Mouse (Mus musculus): ENCODE measurements around the gene Tpsb2. TPM values are rescaled to one million over a fixed set of nuclear protein-coding genes. Genes with fewer than 3 reads are reported as not detected.

Gene Tpsb2
- polyA plus RNA-seq (2016; fragmentation: Nextera tagmentation; extraction: Ambion mirVana): not detected in 2 replicates

GRCm38 (mm10) chr17:25366005-25366404 is at the start of gene Tpsb2:
Tpsb2 (plus strand) TSS chr17:25366305.
- WGBS: 56% methylated on average over 2 of the region's 2 CpGs
- no peak for ATAC-seq (ENCODE audit: insufficient number of reproducible peaks, insufficient read depth, low FRiP score, low TSS enrichment)
- Histone ChIP-seq H3K4me2 (replicated peaks) (no peak within 1 kb of the TSS), H3K27me3 (no peaks in the 10 kb centered on the region), H3K9ac (no peak within 1 kb of the TSS), H3K4me3 (no peak within 1 kb of the TSS), H3K36me3 (no peaks in the 10 kb centered on the region), H3K9me3 (no peaks in the 10 kb centered on the region), H3K4me1 (no peaks in the 10 kb centered on the region), H3K27ac (no peak within 1 kb of the TSS)

- H3K9me3 ChIP-seq: no peaks in the 10 kb centered on the region
- no peak within 1 kb of the TSS for H3K9ac ChIP-seq
- WGBS: 81% methylated on average over 5 of the region's 5 CpGs
- H3K27me3 ChIP-seq: no peaks in the 10 kb centered on the region
- no peak within 1 kb of the TSS for H3K27ac ChIP-seq
- no peak within 1 kb of the TSS for H3K4me2 ChIP-seq (replicated peaks)
- H3K4me3 ChIP-seq: no peak within 1 kb of the TSS
- ATAC-seq (ENCODE audit: insufficient number of reproducible peaks, insufficient read depth, low FRiP score, low TSS enrichment): no peak
- H3K36me3 ChIP-seq: no peaks in the 10 kb centered on the region
- H3K4me1 ChIP-seq: no peaks in the 10 kb centered on the region
These were observed 47.8 kb upstream of the Tpsb2 start, which contains the start of gene Prss29 for GRCm38 (mm10) chr17:25318354-25318753. Prss29 (plus strand) TSS chr17:25318654.

- no peak for ATAC-seq (ENCODE audit: insufficient number of reproducible peaks, insufficient read depth, low FRiP score, low TSS enrichment)
- Histone ChIP-seq H3K4me2 (replicated peaks) (no peak overlapping the region), H3K4me3 (no peak overlapping the region), H3K27ac (no peak overlapping the region), H3K9ac (no peak overlapping the region), H3K36me3 (no peaks in the 10 kb centered on the region), H3K9me3 (no peaks in the 10 kb centered on the region), H3K4me1 (no peaks in the 10 kb centered on the region), H3K27me3 (no peaks in the 10 kb centered on the region)
- 90% methylated on average over 8 of the region's 8 CpGs for WGBS
These were observed 45.3 kb upstream of the Tpsb2 start for GRCm38 (mm10) chr17:25320819-25321218.

- Histone ChIP-seq H3K27me3 (no peaks in the 10 kb centered on the region), H3K9me3 (no peaks in the 10 kb centered on the region), H3K4me3 (no peak overlapping the region), H3K4me1 (no peaks in the 10 kb centered on the region), H3K9ac (no peak overlapping the region), H3K27ac (no peak overlapping the region), H3K36me3 (no peaks in the 10 kb centered on the region), H3K4me2 (replicated peaks) (no peak overlapping the region)
- WGBS: 30% methylated on average over 2 of the region's 2 CpGs
- ATAC-seq (ENCODE audit: insufficient number of reproducible peaks, insufficient read depth, low FRiP score, low TSS enrichment): no peak
These were observed 43.2 kb upstream of the Tpsb2 start for GRCm38 (mm10) chr17:25322930-25323329.

- H3K27ac ChIP-seq: no peak overlapping the region
- H3K27me3 ChIP-seq: peaks cover 10% of the 10 kb centered on the region; the same call in 1 of the 2 replicates
- 73% methylated on average over 9 of the region's 9 CpGs for WGBS
- no peaks in the 10 kb centered on the region for H3K36me3 ChIP-seq
- no peak for ATAC-seq (ENCODE audit: insufficient number of reproducible peaks, insufficient read depth, low FRiP score, low TSS enrichment)
- no peak overlapping the region for H3K4me3 ChIP-seq
- no peak overlapping the region for H3K4me2 ChIP-seq (replicated peaks)
- H3K9me3 ChIP-seq: no peaks in the 10 kb centered on the region
- H3K9ac ChIP-seq: no peak overlapping the region
- H3K4me1 ChIP-seq: no peaks in the 10 kb centered on the region
These were observed 33.8 kb upstream of the Tpsb2 start for GRCm38 (mm10) chr17:25332321-25332720.

GRCm38 (mm10) chr17:25333943-25334342 is 32.2 kb upstream of the Tpsb2 start:
- under 1% methylated on average over 8 of the region's 8 CpGs for WGBS
- Histone ChIP-seq H3K4me1 (no peaks in the 10 kb centered on the region), H3K27ac (no peak overlapping the region), H3K9ac (no peak overlapping the region), H3K36me3 (no peaks in the 10 kb centered on the region), H3K4me2 (replicated peaks) (no peak overlapping the region), H3K9me3 (no peaks in the 10 kb centered on the region), H3K4me3 (no peak overlapping the region), H3K27me3 (peaks cover 10% of the 10 kb centered on the region; the same call in 1 of the 2 replicates)
- ATAC-seq (ENCODE audit: insufficient number of reproducible peaks, insufficient read depth, low FRiP score, low TSS enrichment): no peak

GRCm38 (mm10) chr17:25338218-25338617 is 27.9 kb upstream of the Tpsb2 start:
- no peak overlapping the region for H3K9ac ChIP-seq

GRCm38 (mm10) chr17:25340003-25340402 is 26.1 kb upstream of the Tpsb2 start:
- Histone ChIP-seq H3K4me3 (no peak overlapping the region), H3K9ac (no peak overlapping the region), H3K9me3 (no peaks in the 10 kb centered on the region), H3K4me1 (no peaks in the 10 kb centered on the region), H3K36me3 (no peaks in the 10 kb centered on the region), H3K27me3 (0 out of 2 replicates have a peak, but pooled peaks cover 3% of the 10 kb centered on the region), H3K27ac (no peak overlapping the region), H3K4me2 (replicated peaks) (no peak overlapping the region)
- no peak for ATAC-seq (ENCODE audit: insufficient number of reproducible peaks, insufficient read depth, low FRiP score, low TSS enrichment)
- 83% methylated on average over 6 of the region's 6 CpGs for WGBS

More at GRCm38 (mm10) chr17:25338218-25338617, 27.9 kb upstream of the Tpsb2 start:
- H3K27ac ChIP-seq: no peak overlapping the region
- H3K4me3 ChIP-seq: no peak overlapping the region
- H3K36me3 ChIP-seq: no peaks in the 10 kb centered on the region
- H3K4me2 ChIP-seq (replicated peaks): no peak overlapping the region
- H3K9me3 ChIP-seq: no peaks in the 10 kb centered on the region
- no peak for ATAC-seq (ENCODE audit: insufficient number of reproducible peaks, insufficient read depth, low FRiP score, low TSS enrichment)
- WGBS: 83% methylated on average over 4 of the region's 4 CpGs
- H3K4me1 ChIP-seq: no peaks in the 10 kb centered on the region
- 0 out of 2 replicates have a peak, but pooled peaks cover 6% of the 10 kb centered on the region for H3K27me3 ChIP-seq

- no peak overlapping the region for H3K4me3 ChIP-seq
- 68% methylated on average over 3 of the region's 3 CpGs for WGBS
- H3K27ac ChIP-seq: no peak overlapping the region
- H3K4me1 ChIP-seq: no peaks in the 10 kb centered on the region
- ATAC-seq (ENCODE audit: insufficient number of reproducible peaks, insufficient read depth, low FRiP score, low TSS enrichment): no peak
- H3K36me3 ChIP-seq: no peaks in the 10 kb centered on the region
- H3K9me3 ChIP-seq: no peaks in the 10 kb centered on the region
- no peak overlapping the region for H3K9ac ChIP-seq
- H3K27me3 ChIP-seq: no peaks in the 10 kb centered on the region
- no peak overlapping the region for H3K4me2 ChIP-seq (replicated peaks)
These were observed 24.6 kb upstream of the Tpsb2 start for GRCm38 (mm10) chr17:25341490-25341889.

GRCm38 (mm10) chr17:25345462-25345861 is 20.6 kb upstream of the Tpsb2 start, which contains the start of gene Tpsab1:
Tpsab1 (minus strand) TSS chr17:25345562.
- 88% methylated on average over 4 of the region's 4 CpGs for WGBS
- Histone ChIP-seq H3K27me3 (no peaks in the 10 kb centered on the region), H3K9me3 (no peaks in the 10 kb centered on the region), H3K4me3 (no peak within 1 kb of the TSS), H3K4me1 (no peaks in the 10 kb centered on the region), H3K9ac (no peak within 1 kb of the TSS), H3K27ac (no peak within 1 kb of the TSS), H3K4me2 (replicated peaks) (no peak within 1 kb of the TSS), H3K36me3 (no peaks in the 10 kb centered on the region)
- no peak for ATAC-seq (ENCODE audit: insufficient number of reproducible peaks, insufficient read depth, low FRiP score, low TSS enrichment)

- ATAC-seq (ENCODE audit: insufficient number of reproducible peaks, insufficient read depth, low FRiP score, low TSS enrichment): no peak
- H3K27me3 ChIP-seq: no peaks in the 10 kb centered on the region
- H3K27ac ChIP-seq: no peak overlapping the region
- H3K9me3 ChIP-seq: no peaks in the 10 kb centered on the region
- no peak overlapping the region for H3K9ac ChIP-seq
- H3K36me3 ChIP-seq: no peaks in the 10 kb centered on the region
- WGBS: 72% methylated on average over 2 of the region's 2 CpGs
- H3K4me3 ChIP-seq: no peak overlapping the region
- H3K4me1 ChIP-seq: no peaks in the 10 kb centered on the region
- H3K4me2 ChIP-seq (replicated peaks): no peak overlapping the region
These were observed 4.8 kb upstream of the Tpsb2 start for GRCm38 (mm10) chr17:25361291-25361690.

- Histone ChIP-seq H3K27me3 (no peaks in the 10 kb centered on the region), H3K4me2 (replicated peaks) (no peak overlapping the region), H3K4me1 (no peaks in the 10 kb centered on the region), H3K9ac (no peak overlapping the region), H3K36me3 (no peaks in the 10 kb centered on the region), H3K27ac (no peak overlapping the region), H3K9me3 (no peaks in the 10 kb centered on the region), H3K4me3 (no peak overlapping the region)
- ATAC-seq (ENCODE audit: insufficient number of reproducible peaks, insufficient read depth, low FRiP score, low TSS enrichment): no peak
- 4% methylated on average over 1 of the region's 1 CpGs for WGBS
These were observed 2.4 kb upstream of the Tpsb2 start for GRCm38 (mm10) chr17:25363726-25364125.

- Histone ChIP-seq H3K4me3 (no peak within 1 kb of the TSS), H3K4me2 (replicated peaks) (no peak within 1 kb of the TSS), H3K27ac (no peak within 1 kb of the TSS), H3K4me1 (no peaks in the 10 kb centered on the region), H3K9me3 (no peaks in the 10 kb centered on the region), H3K36me3 (no peaks in the 10 kb centered on the region), H3K27me3 (no peaks in the 10 kb centered on the region), H3K9ac (no peak within 1 kb of the TSS)
- no peak for ATAC-seq (ENCODE audit: insufficient number of reproducible peaks, insufficient read depth, low FRiP score, low TSS enrichment)
- 86% methylated on average over 3 of the region's 3 CpGs for WGBS
These were observed 2.9 kb downstream of the Tpsb2 start, which contains the start of gene Tpsg1 for GRCm38 (mm10) chr17:25368973-25369372. Tpsg1 (plus strand) TSS chr17:25369273.

Data from embryonic facial prominence, embryonic 12.5 days (tissue).